Mouse (Mus musculus) heart, adult 9 months (tissue): ENCODE data around the gene Glipr2.

Source experiments
- DNase-seq, 2 experiments: peaks; one replicate each; pipeline ENCODE4 v3.0.0; 2022; ENCODE audit warnings: low spot score in 2 of 2

Glipr2 gene

GRCm38 (mm10) chr4:43970393-43971330 lies 13.5 kb downstream of the Glipr2 start:
- no peak for DNase-seq

- no peak for DNase-seq
These were observed 14.4 kb downstream of the Glipr2 start for GRCm38 (mm10) chr4:43971541-43972136.

DNA sequence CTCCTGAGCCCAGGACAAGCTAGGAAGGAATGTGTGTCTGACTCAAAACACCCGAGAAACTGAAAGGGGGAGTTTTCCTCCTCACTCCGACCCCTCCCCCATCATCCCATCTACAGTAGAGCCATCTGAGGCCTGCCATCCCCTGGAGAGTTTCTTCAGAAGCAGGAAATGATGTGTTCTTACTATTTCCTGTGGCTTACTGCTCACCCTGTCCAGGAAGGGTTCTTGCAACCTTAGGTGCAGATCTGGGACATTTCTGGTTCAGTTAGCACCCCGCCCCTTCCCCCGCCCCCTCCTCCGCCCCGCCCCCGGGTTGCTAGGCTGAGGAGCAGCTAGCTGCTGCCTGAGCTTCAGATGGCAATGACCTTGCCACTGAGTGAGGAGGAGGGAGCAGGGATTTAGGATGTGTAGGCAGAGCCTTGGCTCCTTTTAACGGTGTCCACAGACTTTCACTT lies 15.0 kb downstream of the Glipr2 start:
- peak in 1 of 2 experiments; percentile 58 for DNase-seq

GRCm38 (mm10) chr4:43973526-43973981 lies 16.4 kb downstream of the Glipr2 start:
- DNase-seq, result peak; percentile 76 to 85

DNA sequence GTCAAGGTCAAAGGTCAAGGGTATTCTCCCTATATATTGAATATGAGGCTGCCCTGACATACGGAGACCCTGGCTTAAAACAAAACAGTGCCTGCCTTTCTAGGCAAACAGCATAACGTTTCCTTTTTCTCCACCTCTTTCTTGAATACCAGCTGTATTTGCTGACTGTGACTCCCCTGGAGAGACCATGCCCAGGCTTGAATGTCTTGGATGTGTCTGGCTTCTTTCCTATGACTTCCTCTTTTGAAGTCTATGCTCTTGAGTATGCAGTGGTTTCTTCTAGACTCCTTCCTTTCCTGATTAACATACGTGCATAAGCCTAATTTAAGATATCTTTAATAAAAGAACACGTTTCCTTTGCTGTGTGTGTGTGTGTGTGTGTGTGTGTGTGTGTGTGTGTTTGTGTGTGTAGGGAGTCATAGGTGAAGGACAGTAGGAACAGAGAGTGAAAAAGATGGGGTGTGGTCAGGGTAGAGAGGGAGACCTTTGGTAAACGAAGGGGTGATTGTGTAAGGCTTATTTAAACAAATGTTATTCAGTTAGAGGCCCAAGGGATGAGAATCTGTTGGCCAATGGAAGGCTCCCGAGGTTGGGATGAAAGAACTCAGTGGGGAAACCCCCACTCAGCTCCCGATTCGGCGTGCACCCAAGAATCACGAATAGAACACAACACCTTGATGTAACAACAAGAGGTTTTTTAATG lies 17.9 kb downstream of the Glipr2 start:
- no peak for DNase-seq

- DNase-seq, result no peak
These were observed 19.1 kb downstream of the Glipr2 start for GRCm38 (mm10) chr4:43976223-43976740.

DNA sequence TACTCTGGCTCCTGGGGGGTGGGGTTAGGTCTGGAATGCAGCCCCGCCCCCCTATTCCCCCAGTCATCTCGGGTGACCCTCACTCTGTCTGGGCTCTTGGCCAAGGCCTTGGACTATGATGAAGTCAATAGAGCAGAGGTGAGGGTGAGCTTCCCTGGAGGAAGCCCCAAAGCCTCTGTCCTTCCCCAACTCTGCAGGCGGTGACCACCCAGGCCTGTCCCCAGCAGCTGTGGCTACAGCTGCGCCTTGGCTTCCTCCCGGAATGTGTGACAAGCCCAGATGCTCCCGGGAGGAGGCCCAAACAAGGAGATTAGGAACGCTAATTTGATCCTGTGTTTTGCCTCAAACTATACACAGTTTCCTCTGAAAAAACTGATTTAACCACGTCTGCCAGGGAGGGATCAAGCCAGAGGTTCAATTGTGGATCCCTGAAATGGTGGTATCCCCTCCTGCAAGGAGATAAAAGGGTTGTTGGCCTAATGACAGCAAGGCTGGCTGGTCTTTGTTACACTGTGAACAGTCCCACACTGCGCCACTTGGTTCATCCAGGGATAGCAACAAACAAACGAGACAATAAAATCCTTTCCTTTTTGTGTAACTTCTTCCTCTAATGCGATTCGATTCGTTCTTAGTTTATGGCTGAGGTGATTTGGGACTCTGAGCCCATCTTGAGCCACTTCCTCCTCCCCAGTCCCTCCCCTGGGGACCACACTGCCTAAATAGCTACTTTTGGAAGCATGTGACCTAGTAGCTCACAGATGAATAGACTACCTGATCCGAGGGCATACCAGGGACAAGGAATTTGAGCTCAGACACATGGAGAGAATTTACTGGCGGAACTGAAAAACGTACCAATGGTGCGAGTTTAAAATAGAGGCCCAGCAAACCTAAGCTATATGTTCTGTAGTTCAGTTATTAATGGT lies 21.6 kb downstream of the Glipr2 start:
- DNase-seq, result peak; percentile 58 to 65

DNA sequence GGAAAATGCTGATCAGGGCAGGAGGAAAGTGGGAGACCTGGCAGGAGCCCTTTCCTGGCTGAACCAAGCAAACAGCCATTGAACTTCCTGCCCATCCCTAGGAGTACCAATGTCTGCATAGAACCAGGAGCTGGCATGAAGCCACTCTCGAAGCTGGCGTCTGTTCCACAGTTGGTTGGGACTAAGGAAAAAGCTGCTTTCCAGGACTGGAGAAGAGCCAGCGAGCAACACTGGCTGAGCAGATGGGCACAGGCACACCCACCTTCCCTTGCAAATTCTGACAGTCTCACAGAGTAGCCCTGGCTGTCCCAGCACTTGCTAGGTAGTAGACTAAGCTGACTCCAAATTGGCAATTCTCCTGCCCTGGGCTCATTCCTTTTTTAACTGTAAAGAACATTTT lies 22.5 kb downstream of the Glipr2 start:
- no peak for DNase-seq

- DNase-seq, result no peak
These were observed 23.0 kb downstream of the Glipr2 start for GRCm38 (mm10) chr4:43980236-43980635.

GRCm38 (mm10) chr4:43980846-43981245 lies 23.6 kb downstream of the Glipr2 start:
- DNase-seq, result no peak

DNA sequence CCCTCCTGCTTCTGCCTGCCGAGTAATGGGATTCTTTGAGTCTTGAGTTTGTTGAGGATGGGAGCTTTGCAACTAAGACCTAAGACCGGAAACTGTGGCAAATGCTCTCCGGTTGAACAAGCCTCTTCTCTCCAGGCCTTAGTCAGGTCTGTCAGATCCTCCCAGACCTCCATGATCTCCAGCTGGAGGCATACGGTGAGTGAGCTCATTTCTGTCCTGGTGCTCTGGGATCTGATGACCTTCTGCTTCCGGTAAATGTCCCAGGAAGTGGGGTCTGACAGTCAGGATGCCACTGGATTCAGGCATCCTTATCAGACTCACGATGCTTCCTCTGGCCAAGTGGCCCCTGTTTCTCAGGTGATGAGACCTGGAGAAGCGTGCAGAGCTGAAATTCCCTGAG lies 24.1 kb downstream of the Glipr2 start:
- DNase-seq, result no peak

DNA sequence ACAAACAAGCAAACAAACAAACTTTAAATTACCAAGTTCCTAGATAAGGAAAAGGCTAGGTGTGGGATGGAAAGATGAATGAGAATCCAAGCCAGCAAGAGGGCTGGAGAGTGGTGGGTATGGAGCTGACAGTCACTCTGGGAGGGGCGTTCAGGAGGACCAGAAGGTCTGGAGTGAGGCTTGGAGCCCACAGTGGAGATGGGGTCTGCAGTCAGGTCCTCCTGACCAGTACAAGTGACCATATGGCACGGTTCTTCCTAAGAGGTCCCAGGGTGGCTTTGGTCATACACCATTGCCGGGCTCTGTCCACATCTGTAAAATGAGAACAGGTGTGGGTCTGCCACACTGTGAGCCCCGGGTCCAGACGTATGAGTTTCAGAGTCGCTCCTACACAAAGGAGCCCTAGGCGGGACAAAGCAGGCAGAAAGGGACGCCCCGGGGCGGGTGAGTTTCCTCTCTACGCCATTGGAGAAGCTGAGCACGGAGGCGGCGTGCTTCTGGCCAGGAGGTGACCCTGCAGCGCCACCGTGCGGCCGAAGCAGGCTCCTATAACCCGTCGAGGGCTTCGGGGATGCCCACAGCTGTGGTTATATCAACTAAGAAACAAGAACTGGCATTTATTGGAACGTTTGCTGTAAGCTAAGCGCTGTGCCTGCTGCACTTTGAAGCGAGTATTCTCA lies 25.0 kb downstream of the Glipr2 start:
- DNase-seq, result peak; percentile 82 to 90

DNA sequence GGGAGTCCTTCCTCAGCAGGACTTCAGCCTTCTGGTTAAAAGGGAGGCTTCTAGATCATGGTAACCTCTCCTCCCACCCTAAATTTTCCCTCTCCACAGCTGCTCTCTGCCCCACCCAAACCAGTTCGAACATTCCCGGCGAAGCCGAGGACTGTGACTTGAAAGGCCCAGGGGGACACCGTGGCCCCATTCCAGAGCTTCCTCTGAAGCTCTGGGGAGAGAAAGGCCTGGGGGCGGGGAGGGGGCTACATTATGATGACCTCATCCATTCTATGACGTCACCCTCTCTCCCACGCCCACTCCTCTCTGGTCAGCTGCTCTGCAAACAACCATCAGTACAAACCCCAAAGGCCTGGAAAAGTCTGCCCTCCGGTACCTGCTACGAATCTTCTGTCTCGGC lies 26.0 kb downstream of the Glipr2 start, which contains the start of gene Ccin:
Gene Ccin, plus strand, starts transcription at position 303 of the 400 bp plus-strand sequence.
- no peak for DNase-seq

GRCm38 (mm10) chr4:43983756-43984155 lies 26.6 kb downstream of the Glipr2 start:
- DNase-seq, result no peak

DNA sequence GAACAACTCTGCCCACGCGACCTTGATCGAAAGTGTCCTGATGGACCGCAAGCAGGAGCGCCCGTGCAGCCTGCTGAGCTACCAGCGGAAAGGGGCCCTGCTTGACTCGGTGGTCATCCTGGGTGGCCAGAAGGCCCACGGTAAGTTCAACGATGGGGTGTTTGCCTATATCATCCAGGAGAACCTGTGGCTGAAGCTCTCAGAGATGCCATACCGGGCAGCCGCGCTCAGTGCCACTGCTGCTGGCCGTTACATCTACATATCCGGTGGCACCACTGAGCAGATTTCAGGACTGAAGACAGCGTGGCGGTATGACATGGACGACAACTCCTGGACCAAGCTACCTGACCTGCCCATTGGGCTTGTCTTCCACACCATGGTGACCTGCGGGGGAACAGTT lies 27.1 kb downstream of the Glipr2 start:
- DNase-seq, result no peak

DNA sequence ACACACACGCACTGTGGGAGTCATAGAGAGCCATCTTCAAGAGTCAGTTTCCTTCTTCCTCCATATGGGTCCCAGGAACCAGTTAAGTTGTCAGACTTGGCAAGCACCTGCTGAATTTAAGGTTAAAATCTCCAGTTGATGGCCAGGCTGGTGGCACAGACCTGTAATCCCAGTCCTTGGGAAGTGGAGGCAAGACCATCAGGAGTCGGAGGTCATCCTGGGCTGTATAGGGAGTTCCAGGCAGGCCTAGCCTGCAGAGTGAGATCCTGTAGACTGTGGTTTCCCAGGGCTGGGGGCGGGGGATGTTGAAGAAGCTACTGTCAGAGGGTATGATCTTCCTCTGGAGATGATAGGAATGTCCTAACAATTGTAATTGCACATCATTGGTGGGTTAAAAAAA lies 31.8 kb downstream of the Glipr2 start:
- no peak for DNase-seq

DNA sequence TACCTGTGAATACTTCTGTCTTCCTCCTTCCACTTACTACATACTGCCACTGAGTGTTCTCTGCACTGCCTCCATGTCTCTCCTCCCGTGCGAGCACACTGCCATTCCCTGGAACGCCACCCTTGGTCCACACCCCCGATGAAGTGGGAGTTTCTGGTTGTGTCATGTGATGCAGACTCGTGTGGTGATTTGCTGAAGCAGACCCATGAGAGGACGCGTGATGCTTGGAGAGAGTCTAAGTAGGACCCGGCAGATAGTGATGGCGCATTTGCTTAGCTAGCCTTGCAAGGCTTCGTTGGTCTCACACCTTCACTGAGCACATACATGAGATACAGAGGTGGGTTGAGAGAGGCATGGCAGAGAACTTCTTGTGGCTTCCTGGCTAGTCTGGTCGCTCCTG lies 35.9 kb downstream of the Glipr2 start:
- no peak for DNase-seq

DNA sequence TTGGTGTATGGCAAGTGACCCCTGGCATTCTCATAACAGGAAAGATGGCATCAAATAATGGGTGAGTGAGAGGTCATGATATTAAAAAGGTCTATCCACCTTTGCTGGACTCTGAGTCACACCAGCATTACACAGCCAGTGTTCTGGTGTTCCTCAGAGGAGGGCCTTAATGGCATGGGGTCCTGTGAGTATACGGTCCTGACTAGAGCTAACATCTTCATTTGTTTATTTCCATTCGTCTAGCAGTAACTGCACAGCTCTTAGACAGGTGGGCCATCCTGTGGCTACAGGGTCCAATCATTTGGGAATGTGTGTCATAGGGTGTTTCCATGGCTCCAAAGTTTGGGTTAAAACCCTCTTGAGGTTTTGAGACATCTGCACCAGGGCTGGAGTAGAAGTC lies 37.1 kb downstream of the Glipr2 start:
- no peak for DNase-seq

GRCm38 (mm10) chr4:44003622-44004021 lies 46.4 kb downstream of the Glipr2 start:
- no peak for DNase-seq

- no peak for DNase-seq
These were observed 46.9 kb downstream of the Glipr2 start, which contains the start of gene Clta for GRCm38 (mm10) chr4:44004126-44004525. Gene Clta (plus strand): TSS chr4:44004452.
